Mouse (Mus musculus) heart, embryonic 14.5 days (tissue): Measurements from ENCODE around the gene Zdhhc17. TPM values are rescaled to one million over a fixed set of nuclear protein-coding genes. Genes with fewer than 3 reads are reported as not detected.
A peak's percentile ranks its signal among the peaks of the same experiment; 100 is the strongest.

Experiments
- ATAC-seq: fragments of 200-750 bp; cut with Nextera tagmentation; 2 replicates; pipeline ENCODE4 v1.8.0; 2017; ENCODE audit warnings: low read depth, moderate TSS enrichment; ENCODE audit not compliant: insufficient number of reproducible peaks, insufficient read depth, low FRiP score
- H3K27ac ChIP-seq, 2 experiments: fragments of 200-500 bp in 1 of 2; fragments of 300-500 bp in 1 of 2; sonication (generic) in 1 of 2; replicated peaks in 1 of 2; 2 replicates each; pipeline ENCODE4 v1.5.1; 2012 to 2014; ENCODE audit warnings: low read depth in 2 of 2, low read length in 2 of 2, control low read depth in 1 of 2, mild to moderate bottlenecking in 1 of 2, mixed read lengths in 1 of 2; ENCODE audit not compliant: control insufficient read depth in 1 of 2, insufficient read depth in 1 of 2
- H3K27me3 ChIP-seq: fragments of 300-500 bp; sonication (generic); 2 replicates; pipeline ENCODE4 v1.6.1; 2014; ENCODE audit warnings: mild to moderate bottlenecking, low read length, control low read depth; ENCODE audit not compliant: control insufficient read depth, insufficient read depth
- H3K36me3 ChIP-seq: fragments of 300-500 bp; sonication (generic); 2 replicates; pipeline ENCODE4 v1.6.1; 2014; ENCODE audit warnings: mild to moderate bottlenecking, control low read depth, low read length, mixed read lengths; ENCODE audit not compliant: control insufficient read depth, insufficient read depth
- H3K4me1 ChIP-seq, 2 experiments: fragments of 200-500 bp in 1 of 2; fragments of 300-500 bp in 1 of 2; sonication (generic) in 1 of 2; 2 replicates each; pipeline ENCODE4 v1.6.1; 2012 to 2014; ENCODE audit warnings: low read length in 2 of 2, control low read depth in 1 of 2, mixed read lengths in 1 of 2; ENCODE audit not compliant: control insufficient read depth in 2 of 2, insufficient read depth in 2 of 2
- H3K4me2 ChIP-seq: fragments of 300-500 bp; sonication (generic); 2 replicates; pipeline ENCODE4 v1.6.1; 2014; ENCODE audit warnings: mild to moderate bottlenecking, low read length
- H3K4me3 ChIP-seq, 2 experiments: fragments of 200-500 bp in 1 of 2; fragments of 300-500 bp in 1 of 2; sonication (generic) in 1 of 2; 2 replicates each; pipeline ENCODE4 v1.5.1; 2012 to 2014; ENCODE audit warnings: low read length in 2 of 2, mild to moderate bottlenecking in 2 of 2, control low read depth in 1 of 2, low read depth in 1 of 2, moderate library complexity in 1 of 2; ENCODE audit not compliant: control insufficient read depth in 1 of 2, insufficient read depth in 1 of 2
- H3K9ac ChIP-seq: fragments of 300-500 bp; sonication (generic); 2 replicates; pipeline ENCODE4 v1.6.1; 2014; ENCODE audit warnings: mild to moderate bottlenecking, low read length
- H3K9me3 ChIP-seq: fragments of 300-500 bp; sonication (generic); 2 replicates; pipeline ENCODE4 v1.6.1; 2016; ENCODE audit warnings: low read length, control low read depth; ENCODE audit not compliant: control insufficient read depth
- WGBS: fragments of 180-500 bp; shearing (Covaris S2); extraction: QIAGEN DNeasy Blood & Tissue Kit; methylation state at CpG from one replicate; pipeline ENCODE4 v1.1.7; 2014; 5-methylcytosine and 5-hydroxymethylcytosine counted together
- polyA plus RNA-seq: library from polyadenylated mRNA; unstranded; fragments of >200 nt; fragmentation: Nextera tagmentation; extraction: Ambion mirVana; gene quantifications from 2 replicates; pipeline ENCODE4 v1.2.1, GENCODE M21; 2014

The Zdhhc17 gene
- polyA plus RNA-seq, 1 experiment from 2014 or later, result 23.4 TPM

- no peak overlapping the region for H3K4me3 ChIP-seq
- no peak overlapping the region for H3K27ac ChIP-seq
- no peak for ATAC-seq
- H3K4me2 ChIP-seq, result no peak overlapping the region
- no peaks in the 10 kb centered on the region for H3K36me3 ChIP-seq
- H3K27me3 ChIP-seq, result no peaks in the 10 kb centered on the region
- peaks cover 8 to 30% of the 10 kb centered on the region in 2 experiments for H3K4me1 ChIP-seq
- no peak overlapping the region for H3K9ac ChIP-seq
- H3K9me3 ChIP-seq, result no peaks in the 10 kb centered on the region
- WGBS, result 48% methylated on average over 2 of the region's 2 CpGs
These were observed 20.2 kb downstream of the Zdhhc17 start for GRCm38 (mm10) chr10:110989729-110990128.

- Histone ChIP-seq H3K4me1 (peaks cover 3 to 22% of the 10 kb centered on the region in 2 experiments; a peak in 3 of 4 replicates), H3K4me3 (peak overlapping the region; percentile 12 to 24; a peak in 2 of 4 replicates), H3K9me3 (no peaks in the 10 kb centered on the region), H3K36me3 (peaks cover 4% of the 10 kb centered on the region), H3K27me3 (no peaks in the 10 kb centered on the region), H3K4me2 (peak overlapping the region; percentile 58), H3K9ac (peak overlapping the region; percentile 6; the same call in 1 of the 2 replicates), H3K27ac (peak overlapping the region; percentile 39 to 55)
- peak; percentile 47 for ATAC-seq
- 36% methylated on average over 17 of the region's 17 CpGs for WGBS
These were observed 23.3 kb downstream of the Zdhhc17 start for GRCm38 (mm10) chr10:110986682-110987081.

GRCm38 (mm10) chr10:110982771-110983170 is 27.2 kb downstream of the Zdhhc17 start:
- WGBS, result 80% methylated on average over 4 of the region's 4 CpGs
- Histone ChIP-seq H3K27ac (no peak overlapping the region), H3K4me3 (no peak overlapping the region), H3K4me2 (no peak overlapping the region), H3K9ac (no peak overlapping the region), H3K4me1 (peaks cover 2 to 11% of the 10 kb centered on the region in 2 experiments; a peak in 3 of 4 replicates), H3K9me3 (no peaks in the 10 kb centered on the region), H3K36me3 (peaks cover 37% of the 10 kb centered on the region), H3K27me3 (no peaks in the 10 kb centered on the region)
- no peak for ATAC-seq

GRCm38 (mm10) chr10:110980441-110980840 is 29.5 kb downstream of the Zdhhc17 start:
- H3K9ac ChIP-seq, result no peak overlapping the region
- H3K9me3 ChIP-seq, result no peaks in the 10 kb centered on the region
- H3K27me3 ChIP-seq, result no peaks in the 10 kb centered on the region
- H3K4me1 ChIP-seq, result no peaks in the 10 kb centered on the region
- H3K27ac ChIP-seq, result no peak overlapping the region
- 95% methylated on average over 6 of the region's 6 CpGs for WGBS
- peaks cover 46% of the 10 kb centered on the region for H3K36me3 ChIP-seq
- H3K4me3 ChIP-seq, result no peak overlapping the region
- no peak overlapping the region for H3K4me2 ChIP-seq
- ATAC-seq, result no peak

GRCm38 (mm10) chr10:110979431-110979830 is 30.5 kb downstream of the Zdhhc17 start:
- ATAC-seq, result no peak
- Histone ChIP-seq H3K36me3 (peaks cover 46% of the 10 kb centered on the region), H3K4me3 (no peak overlapping the region), H3K4me1 (no peaks in the 10 kb centered on the region), H3K27me3 (no peaks in the 10 kb centered on the region), H3K27ac (no peak overlapping the region), H3K9me3 (no peaks in the 10 kb centered on the region), H3K4me2 (no peak overlapping the region), H3K9ac (no peak overlapping the region)
- WGBS, result 50% methylated on average over 2 of the region's 2 CpGs

- Histone ChIP-seq H3K4me3 (no peak overlapping the region), H3K27ac (no peak overlapping the region), H3K9me3 (no peaks in the 10 kb centered on the region), H3K4me2 (no peak overlapping the region), H3K27me3 (no peaks in the 10 kb centered on the region), H3K4me1 (no peaks in the 10 kb centered on the region), H3K36me3 (peaks cover 62% of the 10 kb centered on the region), H3K9ac (no peak overlapping the region)
- 57% methylated on average over 2 of the region's 2 CpGs for whole genome bisulfite sequencing
- no peak for ATAC-seq
These were observed 32.6 kb downstream of the Zdhhc17 start for GRCm38 (mm10) chr10:110977379-110977778.

GRCm38 (mm10) chr10:110976046-110976445 is 33.9 kb downstream of the Zdhhc17 start:
- 8% methylated on average over 1 of the region's 1 CpGs for WGBS
- Histone ChIP-seq H3K4me2 (no peak overlapping the region), H3K27me3 (no peaks in the 10 kb centered on the region), H3K9ac (no peak overlapping the region), H3K27ac (no peak overlapping the region), H3K4me1 (no peaks in the 10 kb centered on the region), H3K4me3 (no peak overlapping the region), H3K9me3 (no peaks in the 10 kb centered on the region), H3K36me3 (peaks cover 64% of the 10 kb centered on the region)
- no peak for ATAC-seq

- Histone ChIP-seq H3K36me3 (peaks cover 60% of the 10 kb centered on the region), H3K4me3 (no peak overlapping the region), H3K27me3 (no peaks in the 10 kb centered on the region), H3K4me2 (no peak overlapping the region), H3K9me3 (no peaks in the 10 kb centered on the region), H3K4me1 (no peaks in the 10 kb centered on the region), H3K27ac (no peak overlapping the region), H3K9ac (no peak overlapping the region)
- no peak for ATAC-seq
- 77% methylated on average over 1 of the region's 1 CpGs for WGBS
These were observed 35.1 kb downstream of the Zdhhc17 start for GRCm38 (mm10) chr10:110974885-110975284.
